Mouse (Mus musculus): ENCODE results near the gene Vwa3a. TPM values are rescaled to one million over a fixed set of nuclear protein-coding genes. Genes with fewer than 3 reads are reported as not detected.

The Vwa3a gene
- polyA plus RNA-seq, 1 experiment from 2014 or later, result 0.28 TPM

DNA sequence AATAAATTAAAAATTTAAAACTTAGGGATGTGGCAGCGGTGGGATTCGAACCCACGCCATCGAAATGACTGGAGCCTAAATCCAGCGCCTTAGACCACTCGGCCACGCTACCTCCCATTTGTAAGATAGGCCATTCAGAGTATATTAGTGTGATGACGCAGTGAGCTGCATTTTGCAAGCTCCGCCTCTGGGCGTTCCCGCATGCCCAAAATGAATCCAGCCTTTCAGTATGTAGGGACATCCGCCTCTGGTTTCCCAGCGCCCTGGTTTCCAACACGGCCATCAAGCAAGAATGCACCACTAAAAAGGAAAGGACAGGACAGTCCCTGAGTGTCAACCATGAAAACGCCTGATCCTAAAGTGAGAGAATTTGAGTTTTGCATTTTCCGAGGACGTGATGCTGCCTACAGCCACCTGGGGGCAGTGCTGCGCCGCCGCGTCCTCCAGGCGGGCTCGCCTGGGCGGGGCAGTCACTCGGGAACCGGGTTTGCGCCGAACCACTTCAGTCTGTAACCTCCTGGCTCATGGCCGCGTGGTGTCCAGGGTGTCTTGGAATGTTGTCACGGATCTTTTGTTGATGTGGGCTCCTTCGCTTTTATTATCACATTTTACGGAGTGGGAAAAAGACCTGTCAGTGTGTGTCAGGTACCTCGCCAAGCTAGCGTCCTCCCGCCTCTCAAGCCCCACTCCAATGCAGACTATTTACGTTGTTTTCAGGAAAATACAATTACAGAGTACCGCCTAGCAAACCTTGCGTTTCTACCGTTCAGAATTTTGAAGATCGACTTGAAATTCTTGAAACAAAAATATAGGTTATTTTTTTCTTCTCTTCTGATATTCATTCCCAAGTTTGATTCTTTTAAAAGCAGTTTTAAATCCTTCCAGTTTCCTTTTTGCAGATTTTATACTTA is 96.6 kb downstream of the Vwa3a start:
- Histone ChIP-seq H3K36me3 (ENCODE audit: control insufficient read depth, insufficient read depth, low read length) (no peaks in the 10 kb centered on the region), H3K4me1 (ENCODE audit: control insufficient read depth, insufficient read depth, low read length) (0 out of 2 replicates have a peak, but pooled peaks cover 6% of the 10 kb centered on the region), H3K9me3 (ENCODE audit: control insufficient read depth, low read length) (no peaks in the 10 kb centered on the region), H3K4me2 (replicated peaks; ENCODE audit: low read depth, low read length) (peak overlapping the region; percentile 59), H3K27ac (ENCODE audit: low read depth, low read length) (peak overlapping the region; percentile 51; the same call in 1 of the 2 replicates), H3K4me3 (ENCODE audit: low read length) (peak overlapping the region; percentile 70), H3K27me3 (ENCODE audit: control insufficient read depth, insufficient read depth, low read length) (no peaks in the 10 kb centered on the region), H3K9ac (ENCODE audit: low read depth, low read length) (peak overlapping the region; percentile 57)
- peak; percentile 86 for ATAC-seq (ENCODE audit: low FRiP score, low TSS enrichment)
- WGBS, result under 1% methylated on average over 41 of the region's 41 CpGs

DNA sequence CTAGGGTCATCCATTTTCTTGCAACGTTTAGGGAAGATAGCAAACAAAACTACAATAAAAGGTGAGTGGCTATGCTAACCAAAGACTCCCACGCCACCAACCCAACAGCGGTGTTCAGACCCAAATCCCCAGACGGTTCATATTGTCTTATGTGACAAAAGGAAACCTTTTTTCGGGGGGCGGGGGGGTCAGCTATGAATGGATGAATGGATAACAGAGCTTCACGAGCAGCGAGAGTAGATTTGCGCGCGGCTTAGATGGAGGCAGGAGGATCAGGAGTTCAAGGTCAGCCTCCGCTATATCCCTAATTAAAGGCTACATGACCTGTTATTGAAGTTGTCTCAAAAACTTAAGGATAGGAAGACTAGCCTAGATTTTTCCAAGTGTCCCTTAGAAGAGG is 97.2 kb downstream of the Vwa3a start:
- H3K4me1 ChIP-seq (ENCODE audit: control insufficient read depth, insufficient read depth, low read length), result 0 out of 2 replicates have a peak, but pooled peaks cover 5% of the 10 kb centered on the region
- no peaks in the 10 kb centered on the region for H3K27me3 ChIP-seq (ENCODE audit: control insufficient read depth, insufficient read depth, low read length)
- no peaks in the 10 kb centered on the region for H3K36me3 ChIP-seq (ENCODE audit: control insufficient read depth, insufficient read depth, low read length)
- H3K27ac ChIP-seq (ENCODE audit: low read depth, low read length), result no peak overlapping the region
- H3K4me3 ChIP-seq (ENCODE audit: low read length), result peak overlapping the region; percentile 70
- H3K9me3 ChIP-seq (ENCODE audit: control insufficient read depth, low read length), result no peaks in the 10 kb centered on the region
- no peak for ATAC-seq (ENCODE audit: low FRiP score, low TSS enrichment)
- 7% methylated on average over 12 of the region's 12 CpGs for WGBS
- H3K4me2 ChIP-seq (replicated peaks; ENCODE audit: low read depth, low read length), result peak overlapping the region; percentile 59
- no peak overlapping the region; the same call in 1 of the 2 replicates for H3K9ac ChIP-seq (ENCODE audit: low read depth, low read length)

DNA sequence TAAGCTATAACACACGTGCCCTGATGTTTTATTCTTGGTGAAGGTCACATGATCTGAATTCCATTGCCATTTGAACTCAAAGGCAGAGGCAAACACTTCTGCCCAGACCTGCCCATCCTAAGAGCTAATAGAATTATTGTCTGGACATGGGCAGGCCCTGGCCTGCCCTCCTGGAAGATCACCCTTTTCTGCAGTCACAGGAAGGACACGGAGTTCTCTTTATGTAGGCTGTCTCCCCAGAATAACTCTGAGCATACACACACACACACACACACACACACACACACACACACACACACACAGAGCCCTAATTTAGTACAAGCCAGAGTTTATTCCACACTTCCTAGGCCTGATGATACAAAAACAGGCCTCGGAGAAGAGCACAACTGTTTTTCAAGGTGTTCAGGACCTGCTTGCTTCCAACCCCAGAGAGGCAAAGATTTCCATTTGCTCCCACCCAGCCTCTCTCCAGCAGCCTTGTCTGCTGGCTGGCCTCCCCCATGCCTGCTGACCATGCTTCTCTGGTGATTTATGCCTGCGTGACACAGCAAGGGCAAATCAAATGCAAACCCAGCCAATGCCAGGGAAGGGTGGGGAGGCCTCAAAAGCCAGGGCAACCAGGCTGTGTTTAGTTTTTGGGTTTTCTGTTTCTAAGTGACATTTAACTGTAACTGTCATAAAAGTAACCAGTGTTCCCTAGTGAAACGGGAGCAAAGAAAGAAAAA is 99.5 kb downstream of the Vwa3a start:
- WGBS, result 41% methylated on average over 5 of the region's 5 CpGs
- 0 out of 2 replicates have a peak overlapping the region, but pooled peaks have one; percentile 11 for H3K27ac ChIP-seq (ENCODE audit: low read depth, low read length)
- H3K36me3 ChIP-seq (ENCODE audit: control insufficient read depth, insufficient read depth, low read length), result no peaks in the 10 kb centered on the region
- no peak overlapping the region for H3K4me3 ChIP-seq (ENCODE audit: low read length)
- ATAC-seq (ENCODE audit: low FRiP score, low TSS enrichment), result no peak
- no peaks in the 10 kb centered on the region for H3K9me3 ChIP-seq (ENCODE audit: control insufficient read depth, low read length)
- no peak overlapping the region for H3K9ac ChIP-seq (ENCODE audit: low read depth, low read length)
- H3K4me2 ChIP-seq (replicated peaks; ENCODE audit: low read depth, low read length), result no peak overlapping the region
- no peaks in the 10 kb centered on the region for H3K27me3 ChIP-seq (ENCODE audit: control insufficient read depth, insufficient read depth, low read length)
- H3K4me1 ChIP-seq (ENCODE audit: control insufficient read depth, insufficient read depth, low read length), result 0 out of 2 replicates have a peak, but pooled peaks cover 3% of the 10 kb centered on the region

DNA sequence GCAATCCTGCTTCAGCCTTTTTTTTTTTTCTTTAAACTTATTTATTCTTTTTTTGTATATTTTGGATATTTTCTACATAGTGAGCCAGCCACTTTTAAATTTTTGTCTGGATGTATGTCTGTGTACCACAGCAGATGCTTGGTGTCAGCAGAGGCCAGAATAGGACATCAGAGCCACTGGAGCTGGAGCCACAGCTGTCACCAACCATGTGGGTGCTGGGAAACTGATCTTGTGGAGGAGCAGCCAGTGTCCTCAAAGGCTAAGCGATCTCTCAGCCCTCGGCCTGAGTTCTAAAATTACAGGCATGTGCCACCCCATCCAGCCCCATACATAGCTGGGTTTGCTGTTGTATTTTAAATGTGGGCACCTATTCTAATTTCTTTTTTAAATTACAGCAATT is 100.7 kb downstream of the Vwa3a start:
- Histone ChIP-seq H3K4me1 (ENCODE audit: control insufficient read depth, insufficient read depth, low read length) (peaks cover 10% of the 10 kb centered on the region; the same call in 1 of the 2 replicates), H3K27me3 (ENCODE audit: control insufficient read depth, insufficient read depth, low read length) (no peaks in the 10 kb centered on the region), H3K9ac (ENCODE audit: low read depth, low read length) (no peak overlapping the region), H3K9me3 (ENCODE audit: control insufficient read depth, low read length) (no peaks in the 10 kb centered on the region), H3K4me3 (ENCODE audit: low read length) (no peak overlapping the region), H3K4me2 (replicated peaks; ENCODE audit: low read depth, low read length) (no peak overlapping the region), H3K27ac (ENCODE audit: low read depth, low read length) (no peak overlapping the region), H3K36me3 (ENCODE audit: control insufficient read depth, insufficient read depth, low read length) (no peaks in the 10 kb centered on the region)
- WGBS, result 48% methylated on average over 2 of the region's 2 CpGs
- ATAC-seq (ENCODE audit: low FRiP score, low TSS enrichment), result no peak

DNA sequence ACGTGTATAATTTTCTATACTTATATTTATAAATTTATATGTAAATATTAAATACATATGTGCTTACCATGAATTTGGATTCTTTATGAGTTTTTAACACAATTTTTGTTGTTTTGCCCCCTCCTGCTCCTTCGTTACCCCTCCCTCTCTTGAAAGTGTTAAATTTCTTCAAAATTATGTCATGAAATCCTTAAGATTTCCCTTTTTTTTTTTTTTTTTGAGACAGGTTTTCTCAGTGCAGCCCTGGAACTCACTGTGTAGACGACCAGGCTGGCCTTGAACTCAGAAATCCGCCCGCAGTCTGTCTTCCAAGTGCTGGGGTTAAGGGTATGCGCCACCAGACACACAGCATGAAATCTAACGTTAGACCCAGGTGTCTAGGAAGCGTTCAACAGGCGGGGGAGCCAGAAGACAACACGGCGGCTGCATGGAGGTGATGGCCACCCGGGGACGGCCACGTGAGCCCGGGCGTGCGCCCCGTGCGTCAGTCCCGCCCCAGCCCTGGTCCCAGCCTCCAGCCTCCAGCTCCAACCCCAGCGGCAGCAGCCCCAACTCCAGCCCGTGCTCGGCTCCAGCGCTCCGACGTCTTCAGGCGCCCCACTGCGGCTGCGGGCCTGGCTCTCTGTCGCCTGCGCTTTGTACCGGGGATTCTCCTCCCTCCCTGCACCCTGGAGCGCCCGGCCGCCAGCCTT is 103.4 kb downstream of the Vwa3a start, which contains the start of gene Eef2k:
TSS of gene Eef2k (plus strand) at position 487 of the 692 bp plus-strand sequence.
- WGBS, result 4% methylated on average over 35 of the region's 35 CpGs
- Histone ChIP-seq H3K4me2 (replicated peaks; ENCODE audit: low read depth, low read length) (peak within 1 kb of the TSS; percentile 93), H3K4me3 (ENCODE audit: low read length) (peak within 1 kb of the TSS; percentile 78), H3K27me3 (ENCODE audit: control insufficient read depth, insufficient read depth, low read length) (no peaks in the 10 kb centered on the region), H3K4me1 (ENCODE audit: control insufficient read depth, insufficient read depth, low read length) (peaks cover 10% of the 10 kb centered on the region; the same call in 1 of the 2 replicates), H3K9me3 (ENCODE audit: control insufficient read depth, low read length) (no peaks in the 10 kb centered on the region), H3K9ac (ENCODE audit: low read depth, low read length) (peak within 1 kb of the TSS; percentile 89), H3K27ac (ENCODE audit: low read depth, low read length) (peak within 1 kb of the TSS; percentile 90), H3K36me3 (ENCODE audit: control insufficient read depth, insufficient read depth, low read length) (no peaks in the 10 kb centered on the region)
- peak; percentile 96 for ATAC-seq (ENCODE audit: low FRiP score, low TSS enrichment)

DNA sequence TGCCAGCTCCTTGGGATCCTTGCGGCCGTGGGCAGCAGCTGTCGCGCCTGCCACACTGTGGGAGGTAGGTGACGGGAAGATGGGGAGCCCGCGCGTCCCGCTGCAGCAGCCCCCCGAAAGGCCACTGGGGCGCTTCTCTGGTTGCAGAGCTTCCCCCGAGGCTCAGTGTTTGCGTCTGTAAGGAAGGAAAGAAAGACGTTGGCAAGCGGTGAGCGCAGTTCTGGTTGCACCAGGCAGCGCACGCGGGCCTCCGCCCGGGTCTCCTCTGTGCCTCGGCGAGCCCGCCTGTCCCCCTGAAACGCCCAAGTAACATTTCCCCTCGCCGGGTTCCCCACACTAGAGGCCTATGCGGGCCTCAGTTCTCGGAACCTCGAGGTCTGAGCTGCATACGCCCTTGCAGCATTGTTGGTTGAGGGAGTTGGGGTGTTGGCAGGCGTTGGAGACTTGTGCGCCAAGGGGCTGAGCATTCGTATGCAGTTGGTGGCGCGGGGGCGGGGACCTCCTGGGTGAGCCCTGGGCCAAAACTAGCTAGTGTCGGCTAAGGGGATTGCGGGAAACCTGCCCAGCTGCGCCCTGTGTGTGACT is 104.0 kb downstream of the Vwa3a start:
- Histone ChIP-seq H3K27me3 (ENCODE audit: control insufficient read depth, insufficient read depth, low read length) (no peaks in the 10 kb centered on the region), H3K27ac (ENCODE audit: low read depth, low read length) (peak overlapping the region; percentile 90), H3K4me3 (ENCODE audit: low read length) (peak overlapping the region; percentile 78), H3K4me1 (ENCODE audit: control insufficient read depth, insufficient read depth, low read length) (peaks cover 10% of the 10 kb centered on the region; the same call in 1 of the 2 replicates), H3K9ac (ENCODE audit: low read depth, low read length) (peak overlapping the region; percentile 89), H3K4me2 (replicated peaks; ENCODE audit: low read depth, low read length) (peak overlapping the region; percentile 93), H3K9me3 (ENCODE audit: control insufficient read depth, low read length) (no peaks in the 10 kb centered on the region), H3K36me3 (ENCODE audit: control insufficient read depth, insufficient read depth, low read length) (no peaks in the 10 kb centered on the region)
- under 1% methylated on average over 39 of the region's 40 CpGs for WGBS
- peak; percentile 70 for ATAC-seq (ENCODE audit: low FRiP score, low TSS enrichment)

DNA sequence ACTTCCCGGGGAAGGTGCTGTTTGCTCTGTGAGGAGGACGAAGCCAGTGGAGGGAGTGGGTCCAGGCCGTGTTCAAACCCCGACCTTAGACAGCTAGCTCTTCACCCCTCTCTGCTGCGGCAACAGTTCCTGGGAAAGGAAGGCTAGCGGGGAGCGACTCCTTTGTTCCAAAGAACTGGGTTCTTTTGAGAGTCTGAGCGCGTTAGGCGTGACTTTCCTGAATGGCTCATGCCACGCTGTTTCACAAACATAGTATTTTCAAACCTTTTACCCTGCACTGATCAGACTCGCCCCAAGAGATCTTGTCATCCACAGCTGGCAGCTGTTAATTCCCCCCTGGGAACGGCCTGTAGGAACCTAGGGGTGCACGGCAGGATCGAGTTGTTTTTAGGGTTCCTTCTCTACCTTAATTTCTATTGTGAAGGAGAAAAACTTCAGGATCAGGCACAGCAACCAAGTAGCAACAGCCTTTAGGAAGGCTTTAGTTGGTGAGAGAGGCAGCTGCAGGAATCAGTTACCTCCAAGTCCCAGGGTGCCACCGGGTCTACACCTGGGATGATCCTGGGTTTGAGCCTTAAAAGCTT is 104.8 kb downstream of the Vwa3a start:
- no peak for ATAC-seq (ENCODE audit: low FRiP score, low TSS enrichment)
- WGBS, result 3% methylated on average over 16 of the region's 16 CpGs
- no peaks in the 10 kb centered on the region for H3K9me3 ChIP-seq (ENCODE audit: control insufficient read depth, low read length)

DNA sequence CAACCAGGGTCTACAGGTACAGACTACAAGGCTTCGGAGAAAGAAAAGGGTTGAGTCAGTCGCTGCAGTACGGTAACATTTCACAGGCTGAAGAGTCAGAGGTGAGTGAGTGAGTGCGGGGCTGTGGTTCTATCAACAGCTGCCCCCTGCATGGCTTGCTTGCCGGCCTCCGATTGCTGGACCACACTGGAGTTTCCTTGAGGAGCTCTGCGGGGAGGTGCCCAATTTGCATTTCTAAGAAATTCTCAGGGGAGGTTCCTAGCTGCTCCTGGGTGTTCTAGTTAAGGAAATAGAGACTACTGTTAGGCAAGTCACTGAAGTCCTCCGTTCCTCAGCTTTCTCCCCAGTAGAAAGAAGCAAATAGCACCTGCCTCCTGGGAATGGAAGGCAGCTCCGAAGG is 105.6 kb downstream of the Vwa3a start:
- H3K4me3 ChIP-seq (ENCODE audit: low read length), result peak overlapping the region; percentile 78
- no peak overlapping the region for H3K9ac ChIP-seq (ENCODE audit: low read depth, low read length)
- ATAC-seq (ENCODE audit: low FRiP score, low TSS enrichment), result no peak
- 21% methylated on average over 9 of the region's 9 CpGs for WGBS
- no peaks in the 10 kb centered on the region for H3K36me3 ChIP-seq (ENCODE audit: control insufficient read depth, insufficient read depth, low read length)
- H3K27me3 ChIP-seq (ENCODE audit: control insufficient read depth, insufficient read depth, low read length), result no peaks in the 10 kb centered on the region
- H3K27ac ChIP-seq (ENCODE audit: low read depth, low read length), result no peak overlapping the region
- peak overlapping the region; percentile 93 for H3K4me2 ChIP-seq (replicated peaks; ENCODE audit: low read depth, low read length)
- no peaks in the 10 kb centered on the region for H3K9me3 ChIP-seq (ENCODE audit: control insufficient read depth, low read length)
- peaks cover 10% of the 10 kb centered on the region; the same call in 1 of the 2 replicates for H3K4me1 ChIP-seq (ENCODE audit: control insufficient read depth, insufficient read depth, low read length)

More for the DNA sequence above, 104.8 kb downstream of the Vwa3a start:
- Histone ChIP-seq H3K4me1 (ENCODE audit: control insufficient read depth, insufficient read depth, low read length) (peaks cover 10% of the 10 kb centered on the region; the same call in 1 of the 2 replicates), H3K4me2 (replicated peaks; ENCODE audit: low read depth, low read length) (peak overlapping the region; percentile 93), H3K9ac (ENCODE audit: low read depth, low read length) (peak overlapping the region; percentile 89; the same call in 1 of the 2 replicates), H3K27me3 (ENCODE audit: control insufficient read depth, insufficient read depth, low read length) (no peaks in the 10 kb centered on the region), H3K4me3 (ENCODE audit: low read length) (peak overlapping the region; percentile 78), H3K27ac (ENCODE audit: low read depth, low read length) (peak overlapping the region; percentile 90; the same call in 1 of the 2 replicates), H3K36me3 (ENCODE audit: control insufficient read depth, insufficient read depth, low read length) (no peaks in the 10 kb centered on the region)
